In the genomic region with DNA sequence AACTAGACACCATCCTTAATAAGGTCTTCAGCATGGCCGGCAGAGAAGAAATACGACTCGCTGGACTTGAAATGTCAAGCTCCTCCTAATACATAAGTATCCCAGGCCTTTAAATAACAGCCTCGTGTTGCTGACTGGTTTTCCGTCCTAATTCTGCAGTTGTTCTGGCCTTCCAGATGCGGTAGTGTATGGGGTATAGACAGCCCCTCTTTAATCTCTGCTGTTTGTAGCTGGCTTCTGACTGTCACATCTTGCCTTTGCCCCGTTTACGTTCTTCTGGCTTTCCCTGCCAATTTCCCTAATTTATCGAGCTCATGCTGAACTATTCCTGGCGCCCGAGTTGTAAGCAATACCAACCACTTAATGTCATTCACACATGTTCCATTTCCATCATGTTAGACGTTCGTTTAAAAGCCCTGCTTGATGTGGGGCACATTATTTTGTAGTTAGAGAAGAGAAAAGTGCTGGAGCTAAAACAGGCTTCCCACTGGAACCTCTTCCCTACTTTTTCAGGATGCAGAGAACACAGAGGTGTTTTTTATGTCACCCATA, we compare ENCODE assay signal across 16 mouse cellular contexts.
DNase-seq lines count a peak whose midpoint lies in the region; ATAC-seq and TF ChIP-seq lines count a peak whose summit lies in the region.
"Had no signal": no experiment of that assay in that cellular context is flagged by ENCODE, and none has a peak within 500 bp of the region (broad histone marks: within the 10 kb centered on the region; RNA-seq: fewer than 3 reads in every experiment).

No protein-coding gene starts in this region.

- no peak for TF ChIP-seq CTCF in heart, adult 2 months (IDR thresholded peaks at IDR 0.05)
- TF ChIP-seq CTCF in brain, embryonic 14.5 days (IDR thresholded peaks at IDR 0.05; ENCODE audit: borderline replicate concordance, extremely low read depth, insufficient read depth, insufficient read length), result no peak
- TF ChIP-seq CTCF in intestine, postnatal 0 days (IDR thresholded peaks at IDR 0.05; ENCODE audit: low read depth), result no peak

- no peak overlapping the region for H3K27ac ChIP-seq in heart, adult 2 months
- no peak overlapping the region for H3K27ac ChIP-seq in heart, embryonic 10.5 days
- peak overlapping the region; percentile 14; the same call in 1 of the 2 replicates for H3K27ac ChIP-seq in limb, embryonic 10.5 days
- H3K27ac ChIP-seq in intestine, postnatal 0 days (ENCODE audit: low read depth, low read length), result no peak overlapping the region
- H3K27ac ChIP-seq: embryonic facial prominence, embryonic 12.5 days; forebrain, embryonic 10.5 days; kidney, embryonic 15.5 days; liver, embryonic 14.5 days had no signal

- H3K4me3 ChIP-seq in heart, adult 2 months, result no peak overlapping the region; the same call in 1 of the 2 replicates
- H3K4me3 ChIP-seq in heart, embryonic 10.5 days, result no peak overlapping the region
- H3K4me3 ChIP-seq in limb, embryonic 10.5 days, result no peak overlapping the region
- no peak overlapping the region for H3K4me3 ChIP-seq in intestine, postnatal 0 days (ENCODE audit: low read depth, low read length)
- H3K4me3 ChIP-seq: embryonic facial prominence, embryonic 12.5 days; forebrain, embryonic 10.5 days; kidney, embryonic 15.5 days had no signal

- H3K4me1 ChIP-seq in heart, adult 2 months (ENCODE audit: control insufficient read depth, insufficient read depth, low read length), result no peaks in the 10 kb centered on the region
- no peaks in the 10 kb centered on the region for H3K4me1 ChIP-seq in heart, embryonic 10.5 days
- peaks cover 22% of the 10 kb centered on the region for H3K4me1 ChIP-seq in limb, embryonic 10.5 days
- H3K4me1 ChIP-seq in intestine, postnatal 0 days (replicated peaks; ENCODE audit: control insufficient read depth, insufficient read depth, low read length), result no peaks in the 10 kb centered on the region
- H3K4me1 ChIP-seq: embryonic facial prominence, embryonic 12.5 days had no signal

- peak overlapping the region; percentile 30; the same call in 1 of the 2 replicates for H3K9ac ChIP-seq in heart, adult 2 months (ENCODE audit: low read depth, low read length)
- H3K9ac ChIP-seq in intestine, postnatal 0 days (ENCODE audit: low read depth, low read length), result no peak overlapping the region
- H3K9ac ChIP-seq: embryonic facial prominence, embryonic 12.5 days; kidney, embryonic 15.5 days; liver, embryonic 14.5 days had no signal

- H3K36me3 ChIP-seq in heart, adult 2 months (ENCODE audit: control insufficient read depth, insufficient read depth, low read length), result no peaks in the 10 kb centered on the region
- no peaks in the 10 kb centered on the region for H3K36me3 ChIP-seq in heart, embryonic 10.5 days
- no peaks in the 10 kb centered on the region for H3K36me3 ChIP-seq in limb, embryonic 10.5 days
- H3K36me3 ChIP-seq in intestine, postnatal 0 days (ENCODE audit: control insufficient read depth, insufficient read depth), result no peaks in the 10 kb centered on the region
- H3K36me3 ChIP-seq: embryonic facial prominence, embryonic 12.5 days; forebrain, embryonic 10.5 days; kidney, embryonic 15.5 days had no signal

- TF ChIP-seq POLR2A in heart, adult 2 months (IDR thresholded peaks at IDR 0.05; ENCODE audit: insufficient read depth, low read depth, low read length), result no peak
- TF ChIP-seq POLR2A in brain, embryonic 14.5 days (IDR thresholded peaks at IDR 0.05; ENCODE audit: borderline replicate concordance, extremely low read depth, insufficient read depth, insufficient read length, poor library complexity, severe bottlenecking), result no peak

- no peaks in the 10 kb centered on the region for H3K9me3 ChIP-seq in heart, embryonic 10.5 days
- no peaks in the 10 kb centered on the region for H3K9me3 ChIP-seq in limb, embryonic 10.5 days (replicated peaks)
- H3K9me3 ChIP-seq in intestine, postnatal 0 days (ENCODE audit: control insufficient read depth), result no peaks in the 10 kb centered on the region
- H3K9me3 ChIP-seq: embryonic facial prominence, embryonic 12.5 days; forebrain, embryonic 10.5 days; kidney, embryonic 15.5 days had no signal

- intact Hi-C loops in heart, adult 2 months (cut with DNase I), result no loop called here

- no peak for ATAC-seq in intestine, postnatal 0 days
- ATAC-seq: Patski had no signal

- DNase-seq in embryo, embryonic 11 days, result peak; percentile 39
- DNase-seq in embryo, embryonic 9.5 days (ENCODE audit: extremely low spot score), result no peak
- no peak for DNase-seq in heart, adult 2 months
- DNase-seq in heart, embryonic 10.5 days (ENCODE audit: low spot score), result no peak
- DNase-seq in brain, embryonic 14.5 days (ENCODE audit: low read depth), result peak; percentile 61
- DNase-seq in limb, embryonic 10.5 days (ENCODE audit: low spot score), result peak; percentile 38
- no peak for DNase-seq in adrenal gland, postnatal 25 days
- DNase-seq: cerebellum, adult 9-10 months; spleen, adult 18-20 months; thymus, postnatal 36 days had no signal

- no peaks in the 10 kb centered on the region for H3K27me3 ChIP-seq in heart, adult 2 months (ENCODE audit: control insufficient read depth, insufficient read depth, low read length)
- no peaks in the 10 kb centered on the region for H3K27me3 ChIP-seq in heart, embryonic 10.5 days (ENCODE audit: insufficient read depth, poor library complexity, severe bottlenecking)
- H3K27me3 ChIP-seq in limb, embryonic 10.5 days (ENCODE audit: low read depth, poor library complexity, severe bottlenecking), result no peaks in the 10 kb centered on the region
- H3K27me3 ChIP-seq in intestine, postnatal 0 days (replicated peaks; ENCODE audit: control insufficient read depth, insufficient read depth, low read length), result no peaks in the 10 kb centered on the region
- H3K27me3 ChIP-seq: embryonic facial prominence, embryonic 12.5 days; kidney, embryonic 15.5 days; Patski had no signal

- no peak for TF ChIP-seq EP300 in heart, adult 2 months (IDR thresholded peaks at IDR 0.05; ENCODE audit: insufficient read depth, low read depth, low read length)

- no peaks in the 10 kb centered on the region for H3K79me2 ChIP-seq in heart, adult 2 months (replicated peaks; ENCODE audit: control insufficient read depth, insufficient read depth, low read length)

- no peak overlapping the region for H3K4me2 ChIP-seq in intestine, postnatal 0 days (replicated peaks; ENCODE audit: low read depth)
- H3K4me2 ChIP-seq: embryonic facial prominence, embryonic 12.5 days; kidney, embryonic 15.5 days had no signal

- 56% methylated on average over 13 of the region's 13 CpGs for WGBS in heart, adult 2 months
- WGBS in heart, embryonic 10.5 days, result 73% methylated on average over 13 of the region's 13 CpGs
- WGBS in limb, embryonic 10.5 days, result 44% methylated on average over 13 of the region's 13 CpGs
- WGBS in intestine, postnatal 0 days, result 57% methylated on average over 13 of the region's 13 CpGs

Comparison
In these comparisons a context has a peak if more than half of its experiments do, and no peak if none do; other contexts are left out.
1. DNase-seq: peak in embryo, embryonic 11 days (single experiment), brain, embryonic 14.5 days (single experiment) and limb, embryonic 10.5 days (single experiment); none in embryo, embryonic 9.5 days (single experiment), heart, adult 2 months (0 of 2), heart, embryonic 10.5 days (single experiment) and adrenal gland, postnatal 25 days (single experiment).